Mouse (Mus musculus): Measurements from ENCODE around the gene Zcchc2.

- TF ChIP-seq GATA1 (IDR thresholded peaks at IDR 0.05; ENCODE audit: borderline replicate concordance, low read length), result no peak
- no peak for TF ChIP-seq FLI1 (IDR thresholded peaks at IDR 0.05; ENCODE audit: low read length)
These were observed 26.1 kb downstream of the Zcchc2 start for GRCm38 (mm10) chr1:106016262-106016661.

Data from megakaryocyte, embryonic 14.5 days (primary cell).